Mouse (Mus musculus) inflammation-experienced regulatory T-cells, adult 16 weeks (primary cell): Measurements from ENCODE around the gene 9430015G10Rik. TPM values are rescaled to one million over a fixed set of nuclear protein-coding genes. Genes with fewer than 3 reads are reported as not detected.

Experiments used
- polyA plus RNA-seq: library from polyadenylated mRNA; unstranded; fragments of 100-300 nt; shearing (Covaris generic); gene quantifications from one replicate; pipeline ENCODE4 v1.2.1, GENCODE M21; 2017

9430015G10Rik gene
- polyA plus RNA-seq, result 46.9 TPM

GRCm38 (mm10) chr4:156109570-156110331 lies at the start of gene 9430015G10Rik:
TSS of gene 9430015G10Rik (plus strand) at chr4:156109982.

DNA sequence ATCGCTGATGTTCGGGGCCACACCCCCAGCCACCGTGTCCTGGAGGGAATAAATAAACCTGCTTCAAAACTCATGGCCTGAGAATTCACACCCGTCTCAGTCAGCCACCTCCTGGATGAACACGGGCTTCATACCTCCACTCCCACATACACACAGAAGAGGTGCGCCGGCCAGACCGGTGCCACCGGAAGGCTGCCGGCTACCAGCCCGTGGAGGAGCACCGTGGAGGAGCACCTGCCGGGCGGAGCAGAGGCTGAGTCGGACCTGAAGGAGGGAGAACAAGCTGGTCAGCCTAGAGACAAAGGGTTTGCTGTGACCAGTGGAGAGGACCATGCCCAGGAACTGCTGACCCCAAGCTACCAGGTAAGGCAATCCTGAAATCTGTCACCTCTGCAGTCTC lies 20.7 kb downstream of the 9430015G10Rik start, which contains the start of gene Rnf223:
TSS of gene Rnf223 (plus strand) at position 78 of the 400 bp plus-strand sequence.

Other genes starting within 250 kb of the 9430015G10Rik start
- 1.4 TPM for gene Tas1r3, start 246.6 kb upstream of the 9430015G10Rik start, polyA plus RNA-seq
- gene Cptp, start 240.5 kb upstream of the 9430015G10Rik start, polyA plus RNA-seq, result 20.8 TPM
- gene Ints11, start 240.4 kb upstream of the 9430015G10Rik start, polyA plus RNA-seq, result 111 TPM
- 29.9 TPM for gene Pusl1, start 218.2 kb upstream of the 9430015G10Rik start, polyA plus RNA-seq
- gene Acap3, start 218.2 kb upstream of the 9430015G10Rik start, polyA plus RNA-seq, result 8.2 TPM
- gene Ube2j2, start 166.2 kb upstream of the 9430015G10Rik start, polyA plus RNA-seq, result 19.8 TPM
- gene C1qtnf12, start 147.7 kb upstream of the 9430015G10Rik start, polyA plus RNA-seq, result 15.3 TPM
- gene B3galt6, start 117.3 kb upstream of the 9430015G10Rik start, polyA plus RNA-seq, result 1.6 TPM
- gene Sdf4, start 117.1 kb upstream of the 9430015G10Rik start, polyA plus RNA-seq, result 605 TPM
- 1,006 TPM for gene Tnfrsf4, start 96.1 kb upstream of the 9430015G10Rik start, polyA plus RNA-seq
- 795 TPM for gene Tnfrsf18, start 83.8 kb upstream of the 9430015G10Rik start, polyA plus RNA-seq
- 0.26 TPM for gene Ttll10, start 50.6 kb upstream of the 9430015G10Rik start, polyA plus RNA-seq
- gene Rnf223, start 20.5 kb downstream of the 9430015G10Rik start, polyA plus RNA-seq, result 0.20 TPM
- 2.0 TPM for gene Agrn, start 87.5 kb downstream of the 9430015G10Rik start, polyA plus RNA-seq
- gene Isg15, start 90.8 kb downstream of the 9430015G10Rik start, polyA plus RNA-seq, result 44.2 TPM
- 31.8 TPM for gene AW011738, start 93.3 kb downstream of the 9430015G10Rik start, polyA plus RNA-seq
- gene Perm1, start 105.9 kb downstream of the 9430015G10Rik start, polyA plus RNA-seq, result 2.2 TPM
- 8.3 TPM for gene Plekhn1, start 124.9 kb downstream of the 9430015G10Rik start, polyA plus RNA-seq
- gene Noc2l, start 126.0 kb downstream of the 9430015G10Rik start, polyA plus RNA-seq, result 21.2 TPM
- gene Samd11, start 145.7 kb downstream of the 9430015G10Rik start, polyA plus RNA-seq, result 5.8 TPM
- not detected for gene Vmn2r-ps159, start 221.1 kb downstream of the 9430015G10Rik start, polyA plus RNA-seq